Mouse (Mus musculus): ENCODE data around the gene Hist1h2bk. TPM values are rescaled to one million over a fixed set of nuclear protein-coding genes. Genes with fewer than 3 reads are reported as not detected.
A peak's percentile ranks its signal among the peaks of the same experiment; 100 is the strongest.

Hist1h2bk gene
- polyA plus RNA-seq, 1 experiment from 2014 or later, result 4.6 TPM

DNA sequence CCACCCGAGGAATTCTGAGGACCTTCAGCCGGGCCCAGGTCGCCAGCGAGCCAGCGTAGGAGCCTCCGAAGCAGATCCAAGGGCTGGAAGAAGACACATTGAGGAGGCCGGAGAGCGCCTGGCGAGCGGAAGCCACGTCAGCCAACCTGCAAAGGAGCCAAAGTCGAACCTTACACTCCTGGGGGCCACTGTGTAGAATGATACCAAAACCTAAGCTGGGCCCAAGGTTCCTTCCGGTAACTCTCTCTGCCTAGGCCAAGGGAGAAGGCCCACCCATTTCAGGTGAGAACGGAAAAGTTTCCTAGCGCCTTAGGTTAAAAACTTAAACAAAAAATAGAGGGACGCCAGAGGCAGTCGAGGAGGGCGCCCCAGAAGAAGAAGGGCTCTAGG, 28.6 kb upstream of the Hist1h2bk start:
- Histone ChIP-seq H3K27ac (ENCODE audit: low read depth, low read length) (no peak overlapping the region), H3K4me2 (peak overlapping the region; percentile 98), H3K27me3 (replicated peaks; ENCODE audit: control insufficient read depth, insufficient read depth, low read length) (peaks cover 92% of the 10 kb centered on the region), H3K4me1 (replicated peaks; ENCODE audit: control insufficient read depth, insufficient read depth, low read length) (peaks cover 10% of the 10 kb centered on the region; the same call in 1 of the 2 replicates), H3K4me3 (ENCODE audit: low read depth, low read length) (peak overlapping the region; percentile 67), H3K9me3 (ENCODE audit: control insufficient read depth, low read length) (no peaks in the 10 kb centered on the region), H3K9ac (ENCODE audit: low read depth, low read length) (no peak overlapping the region), H3K36me3 (ENCODE audit: control insufficient read depth, insufficient read depth, low read length) (no peaks in the 10 kb centered on the region)
- WGBS, result 5% methylated on average over 18 of the region's 18 CpGs
- DNase-seq (ENCODE audit: low spot score) (no peak), ATAC-seq (replicated peaks; ENCODE audit: low FRiP score) (no peak)

DNA sequence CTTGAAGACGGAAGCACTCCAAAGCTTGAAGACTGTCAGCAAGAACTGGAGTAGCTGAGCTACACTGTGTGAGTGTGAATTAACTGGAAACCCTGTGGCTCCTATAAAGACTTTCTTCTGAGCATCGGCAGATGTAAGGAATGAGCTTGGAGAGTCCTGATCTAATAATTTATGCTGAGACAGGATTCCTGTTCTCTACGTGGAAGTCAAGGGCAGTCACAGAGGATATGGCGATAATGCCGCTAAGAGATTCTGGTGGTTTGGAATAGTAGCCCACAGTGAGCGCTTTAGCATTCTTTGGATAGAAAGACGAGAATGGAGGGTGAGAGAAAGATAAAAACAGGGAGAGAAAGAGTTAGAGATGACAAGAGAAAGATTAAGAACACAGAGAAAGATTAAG, 27.8 kb upstream of the Hist1h2bk start:
- Histone ChIP-seq H3K4me2 (no peak overlapping the region), H3K27me3 (replicated peaks; ENCODE audit: control insufficient read depth, insufficient read depth, low read length) (peaks cover 93% of the 10 kb centered on the region), H3K27ac (ENCODE audit: low read depth, low read length) (no peak overlapping the region), H3K4me3 (ENCODE audit: low read depth, low read length) (no peak overlapping the region), H3K4me1 (replicated peaks; ENCODE audit: control insufficient read depth, insufficient read depth, low read length) (peaks cover 10% of the 10 kb centered on the region; the same call in 1 of the 2 replicates), H3K9ac (ENCODE audit: low read depth, low read length) (no peak overlapping the region), H3K9me3 (ENCODE audit: control insufficient read depth, low read length) (no peaks in the 10 kb centered on the region), H3K36me3 (ENCODE audit: control insufficient read depth, insufficient read depth, low read length) (no peaks in the 10 kb centered on the region)
- no peak for ATAC-seq (replicated peaks; ENCODE audit: low FRiP score)
- 56% methylated on average over 7 of the region's 7 CpGs for WGBS
- DNase-seq (ENCODE audit: low spot score), result no peak

DNA sequence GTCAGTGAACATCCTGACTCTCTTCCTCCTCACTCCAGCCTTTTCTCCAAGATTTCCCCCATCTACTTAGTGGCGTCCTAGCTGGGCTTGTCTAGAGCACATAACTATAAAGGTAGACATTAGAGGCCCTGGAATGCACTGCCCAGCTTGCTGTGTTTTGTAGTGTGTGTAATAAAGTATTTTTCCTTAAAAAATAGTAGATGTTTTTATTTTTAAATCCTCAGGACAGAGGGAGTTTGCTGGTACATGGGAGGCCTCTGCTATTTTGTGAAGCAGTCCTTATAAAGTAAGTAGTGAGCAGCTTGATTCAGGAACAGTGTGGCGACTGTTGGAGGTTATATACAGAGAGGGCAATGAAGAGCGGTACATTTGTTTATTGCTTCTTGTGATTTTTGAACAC, 27.0 kb upstream of the Hist1h2bk start:
- Histone ChIP-seq H3K4me3 (ENCODE audit: low read depth, low read length) (no peak overlapping the region), H3K27ac (ENCODE audit: low read depth, low read length) (no peak overlapping the region), H3K27me3 (replicated peaks; ENCODE audit: control insufficient read depth, insufficient read depth, low read length) (peaks cover 91% of the 10 kb centered on the region), H3K4me1 (replicated peaks; ENCODE audit: control insufficient read depth, insufficient read depth, low read length) (peaks cover 12% of the 10 kb centered on the region; the same call in 1 of the 2 replicates), H3K9ac (ENCODE audit: low read depth, low read length) (no peak overlapping the region), H3K4me2 (no peak overlapping the region), H3K9me3 (ENCODE audit: control insufficient read depth, low read length) (no peaks in the 10 kb centered on the region), H3K36me3 (ENCODE audit: control insufficient read depth, insufficient read depth, low read length) (no peaks in the 10 kb centered on the region)
- DNase-seq (ENCODE audit: low spot score), result no peak
- ATAC-seq (replicated peaks; ENCODE audit: low FRiP score), result no peak
- 85% methylated on average over 3 of the region's 3 CpGs for WGBS

DNA sequence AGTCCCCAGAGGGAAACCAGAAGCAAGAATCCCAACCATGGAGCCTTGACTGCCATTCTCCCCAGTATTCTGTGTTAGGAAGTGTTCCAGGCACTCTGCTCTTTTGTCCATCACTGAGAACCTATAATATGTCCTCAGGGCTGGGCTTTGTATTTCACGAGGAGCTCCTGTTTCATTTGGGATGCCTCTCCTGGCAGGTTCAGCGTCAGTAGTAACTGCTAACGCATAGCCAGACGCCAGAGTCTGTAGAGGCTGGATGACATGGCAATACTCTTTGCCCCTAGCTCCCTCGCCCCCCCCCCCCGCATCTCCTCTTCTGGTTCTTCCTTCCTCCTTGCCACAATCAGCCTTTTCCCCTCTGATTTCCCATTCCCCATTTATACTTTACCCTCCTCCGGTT, 26.0 kb upstream of the Hist1h2bk start, which contains the start of gene Prss16:
TSS of gene Prss16 (minus strand) at position 101 of the 400 bp plus-strand sequence.
- no peaks in the 10 kb centered on the region for H3K9me3 ChIP-seq (ENCODE audit: control insufficient read depth, low read length)
- peaks cover 90% of the 10 kb centered on the region for H3K27me3 ChIP-seq (replicated peaks; ENCODE audit: control insufficient read depth, insufficient read depth, low read length)
- 26% methylated on average over 6 of the region's 7 CpGs for WGBS
- no peak within 1 kb of the TSS for H3K4me3 ChIP-seq (ENCODE audit: low read depth, low read length)
- ATAC-seq (replicated peaks; ENCODE audit: low FRiP score), result no peak
- H3K9ac ChIP-seq (ENCODE audit: low read depth, low read length), result no peak within 1 kb of the TSS
- no peak for DNase-seq (ENCODE audit: low spot score)
- H3K27ac ChIP-seq (ENCODE audit: low read depth, low read length), result no peak within 1 kb of the TSS
- no peak within 1 kb of the TSS for H3K4me2 ChIP-seq
- H3K4me1 ChIP-seq (replicated peaks; ENCODE audit: control insufficient read depth, insufficient read depth, low read length), result peaks cover 16% of the 10 kb centered on the region; the same call in 1 of the 2 replicates
- no peaks in the 10 kb centered on the region for H3K36me3 ChIP-seq (ENCODE audit: control insufficient read depth, insufficient read depth, low read length)

DNA sequence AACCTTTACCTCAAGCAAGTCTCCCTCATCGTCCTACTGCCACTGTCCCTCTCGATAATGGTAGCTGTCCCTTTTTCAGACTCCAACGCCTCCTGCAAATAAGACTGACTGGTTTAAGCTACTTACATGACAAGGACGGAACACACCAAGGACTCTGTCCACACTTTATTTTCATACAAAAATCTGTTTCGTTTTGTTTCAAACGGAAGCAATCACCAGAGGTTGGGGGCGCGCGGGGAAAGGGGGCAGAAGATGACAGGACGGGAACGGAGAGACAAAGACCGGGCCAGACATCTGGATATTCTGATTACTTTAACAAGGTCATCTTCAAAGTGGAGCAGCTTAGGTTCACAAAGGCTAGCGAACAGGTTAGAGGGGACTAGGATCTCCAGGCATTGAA, 22.0 kb upstream of the Hist1h2bk start:
- peak overlapping the region; percentile 68 for H3K4me2 ChIP-seq
- DNase-seq (ENCODE audit: low spot score) (peak; percentile 32), ATAC-seq (replicated peaks; ENCODE audit: low FRiP score) (no peak)
- no peak overlapping the region for H3K27ac ChIP-seq (ENCODE audit: low read depth, low read length)
- no peaks in the 10 kb centered on the region for H3K36me3 ChIP-seq (ENCODE audit: control insufficient read depth, insufficient read depth, low read length)
- H3K4me1 ChIP-seq (replicated peaks; ENCODE audit: control insufficient read depth, insufficient read depth, low read length), result peaks cover 10% of the 10 kb centered on the region; the same call in 1 of the 2 replicates
- no peak overlapping the region for H3K9ac ChIP-seq (ENCODE audit: low read depth, low read length)
- H3K4me3 ChIP-seq (ENCODE audit: low read depth, low read length), result peak overlapping the region; percentile 29
- whole genome bisulfite sequencing, result 20% methylated on average over 13 of the region's 13 CpGs
- no peaks in the 10 kb centered on the region for H3K9me3 ChIP-seq (ENCODE audit: control insufficient read depth, low read length)
- peaks cover 51% of the 10 kb centered on the region for H3K27me3 ChIP-seq (replicated peaks; ENCODE audit: control insufficient read depth, insufficient read depth, low read length)

DNA sequence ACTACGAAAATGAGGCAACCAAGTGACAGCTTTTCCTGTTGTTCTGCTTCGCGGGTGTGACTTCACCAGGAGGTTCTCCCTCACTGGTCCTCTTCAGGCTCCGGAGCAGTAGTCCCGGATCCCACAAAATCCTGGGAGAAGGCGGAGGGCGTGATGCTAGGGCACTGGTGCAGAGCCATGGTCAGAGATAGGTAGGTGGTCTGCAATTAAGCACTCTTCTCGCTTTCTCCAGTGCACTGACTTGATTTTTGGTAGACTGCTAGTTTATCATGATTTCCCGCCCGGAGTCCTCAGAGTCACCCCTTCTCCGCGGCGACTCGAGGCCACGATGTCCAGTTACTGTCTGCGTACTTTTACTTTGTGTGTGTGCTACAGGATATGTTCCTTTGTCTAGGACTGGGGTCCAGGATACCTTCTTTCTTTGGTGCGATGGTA, 21.2 kb upstream of the Hist1h2bk start:
- Histone ChIP-seq H3K36me3 (ENCODE audit: control insufficient read depth, insufficient read depth, low read length) (no peaks in the 10 kb centered on the region), H3K27me3 (replicated peaks; ENCODE audit: control insufficient read depth, insufficient read depth, low read length) (peaks cover 44% of the 10 kb centered on the region), H3K4me1 (replicated peaks; ENCODE audit: control insufficient read depth, insufficient read depth, low read length) (peaks cover 10% of the 10 kb centered on the region; the same call in 1 of the 2 replicates), H3K4me3 (ENCODE audit: low read depth, low read length) (peak overlapping the region; percentile 29), H3K4me2 (peak overlapping the region; percentile 68), H3K9me3 (ENCODE audit: control insufficient read depth, low read length) (no peaks in the 10 kb centered on the region), H3K9ac (ENCODE audit: low read depth, low read length) (no peak overlapping the region), H3K27ac (ENCODE audit: low read depth, low read length) (no peak overlapping the region)
- 3% methylated on average over 17 of the region's 17 CpGs for WGBS
- no peak for ATAC-seq (replicated peaks; ENCODE audit: low FRiP score)
- DNase-seq (ENCODE audit: low spot score), result peak; percentile 60

DNA sequence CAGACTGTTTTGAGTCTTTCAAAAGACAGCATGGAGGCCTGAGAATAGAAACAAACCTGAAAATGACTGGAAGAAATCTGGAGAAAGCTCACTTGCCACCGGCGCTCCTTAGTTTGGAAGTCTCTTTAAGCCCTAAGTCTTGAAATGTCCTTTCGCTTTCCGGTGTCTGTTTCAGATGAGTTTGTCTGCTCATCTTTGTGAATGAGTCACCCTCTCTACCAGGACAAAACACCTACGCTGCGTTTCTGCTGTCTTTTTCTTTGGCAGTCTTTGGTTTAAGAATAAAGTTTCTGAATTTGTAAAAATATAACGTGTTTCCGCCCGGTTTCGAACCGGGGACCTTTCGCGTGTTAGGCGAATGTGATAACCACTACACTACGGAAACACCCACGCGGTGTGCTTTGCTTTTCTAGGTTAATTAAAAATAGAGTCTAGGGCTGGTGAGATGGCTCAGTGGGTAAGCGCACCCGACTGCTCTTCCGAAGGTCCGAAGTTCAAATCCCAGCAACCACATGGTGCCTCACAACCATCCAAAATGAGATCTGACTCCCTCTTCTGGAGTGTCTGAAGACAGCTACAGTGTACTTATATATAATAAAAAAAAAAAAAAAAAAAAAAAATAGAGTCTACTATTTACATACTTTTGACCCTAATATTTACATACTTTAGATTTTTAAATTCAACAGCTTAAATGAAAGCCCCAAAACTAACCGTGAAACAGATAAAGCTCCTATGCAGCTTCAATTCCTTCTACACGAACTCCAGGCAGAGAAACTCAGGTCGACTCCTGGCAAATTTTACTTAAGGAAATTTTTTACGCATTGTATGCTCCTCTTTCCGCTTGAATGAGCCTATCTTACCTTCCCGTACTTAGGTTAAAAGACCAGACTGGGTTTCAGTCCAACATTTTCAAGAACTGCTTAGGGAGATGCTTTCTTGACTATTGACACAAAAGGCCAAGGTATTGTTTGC, 19.9 kb upstream of the Hist1h2bk start:
- H3K4me3 ChIP-seq (ENCODE audit: low read depth, low read length), result peak overlapping the region; percentile 29
- DNase-seq (ENCODE audit: low spot score) (peak; percentile 91), ATAC-seq (replicated peaks; ENCODE audit: low FRiP score) (peak; percentile 86)
- no peak overlapping the region for H3K9ac ChIP-seq (ENCODE audit: low read depth, low read length)
- H3K9me3 ChIP-seq (ENCODE audit: control insufficient read depth, low read length), result no peaks in the 10 kb centered on the region
- H3K36me3 ChIP-seq (ENCODE audit: control insufficient read depth, insufficient read depth, low read length), result no peaks in the 10 kb centered on the region
- H3K4me2 ChIP-seq, result peak overlapping the region; percentile 68
- WGBS, result 14% methylated on average over 27 of the region's 27 CpGs
- peaks cover 31% of the 10 kb centered on the region for H3K27me3 ChIP-seq (replicated peaks; ENCODE audit: control insufficient read depth, insufficient read depth, low read length)
- H3K4me1 ChIP-seq (replicated peaks; ENCODE audit: control insufficient read depth, insufficient read depth, low read length), result peaks cover 10% of the 10 kb centered on the region; the same call in 1 of the 2 replicates
- H3K27ac ChIP-seq (ENCODE audit: low read depth, low read length), result no peak overlapping the region

DNA sequence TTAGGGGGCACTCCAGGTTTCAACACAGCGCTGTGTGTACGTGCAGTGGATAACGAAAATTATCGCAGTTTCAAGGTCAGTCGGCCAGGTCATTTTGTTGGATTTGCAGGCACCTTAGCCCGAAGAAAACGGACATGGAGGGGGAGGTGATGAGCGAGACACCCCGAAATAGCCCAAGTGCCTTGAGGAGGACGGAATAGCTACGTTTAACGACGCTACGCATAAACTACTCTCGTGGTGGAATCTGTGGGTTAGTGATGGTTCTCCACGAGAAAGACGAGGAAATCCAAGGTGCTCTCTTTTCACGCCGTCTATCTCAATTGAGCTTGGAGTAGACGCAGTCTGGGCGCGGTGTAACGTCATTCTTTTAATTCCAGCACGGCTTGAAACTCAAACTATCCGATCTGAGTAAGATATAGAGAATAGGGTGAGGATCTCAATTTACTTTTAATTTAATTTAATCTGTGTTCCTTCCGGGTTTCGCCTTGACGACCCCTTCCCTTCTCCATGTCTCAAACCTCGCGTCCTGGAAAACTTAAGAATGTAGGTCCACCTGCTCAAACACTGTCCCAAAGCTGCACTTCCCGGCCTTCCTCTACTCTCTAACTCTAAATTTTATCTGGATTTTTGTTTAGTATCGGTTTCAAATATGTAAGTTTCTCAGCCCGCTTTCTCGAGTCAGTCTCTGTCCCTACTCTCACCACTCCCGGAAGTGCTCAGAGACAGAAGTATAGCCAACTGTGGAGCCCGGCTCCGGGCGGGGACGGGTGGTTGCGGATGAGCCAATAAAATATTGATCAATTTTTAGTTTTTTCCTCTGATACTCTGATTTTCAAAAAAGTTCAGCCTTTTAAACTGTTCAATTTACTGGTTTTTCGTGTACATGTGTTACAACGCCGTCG, 15.5 kb upstream of the Hist1h2bk start:
- Histone ChIP-seq H3K4me3 (ENCODE audit: low read depth, low read length) (peak overlapping the region; percentile 57), H3K9me3 (ENCODE audit: control insufficient read depth, low read length) (no peaks in the 10 kb centered on the region), H3K27me3 (replicated peaks; ENCODE audit: control insufficient read depth, insufficient read depth, low read length) (no peaks in the 10 kb centered on the region), H3K36me3 (ENCODE audit: control insufficient read depth, insufficient read depth, low read length) (no peaks in the 10 kb centered on the region), H3K27ac (ENCODE audit: low read depth, low read length) (0 out of 2 replicates have a peak overlapping the region, but pooled peaks have one; percentile 11), H3K4me1 (replicated peaks; ENCODE audit: control insufficient read depth, insufficient read depth, low read length) (peaks cover 7% of the 10 kb centered on the region; the same call in 1 of the 2 replicates), H3K9ac (ENCODE audit: low read depth, low read length) (peak overlapping the region; percentile 69), H3K4me2 (peak overlapping the region; percentile 78)
- peak; percentile 74 for ATAC-seq (replicated peaks; ENCODE audit: low FRiP score)
- DNase-seq (ENCODE audit: low spot score), result peak; percentile 55
- under 1% methylated on average over 44 of the region's 44 CpGs for WGBS
